9 mouse cellular contexts compared by ENCODE assay signal in genomic region chr2:32734933-32735332, GRCm38 (mm10). TPM values are rescaled to one million over a fixed set of nuclear protein-coding genes. Genes with fewer than 3 reads are reported as not detected.
A peak's percentile ranks its signal among the peaks of the same experiment; 100 is the strongest.
DNase-seq lines count a peak whose midpoint lies in the region; TF ChIP-seq lines count a peak whose summit lies in the region.
"Had no signal": no experiment of that assay in that cellular context is flagged by ENCODE, and none has a peak within 500 bp of the region (broad histone marks: within the 10 kb centered on the region; RNA-seq: fewer than 3 reads in every experiment).

No protein-coding gene starts in this region.

- 41% methylated on average over 4 of the region's 4 CpGs for WGBS in heart, embryonic 10.5 days

- H3K4me1 ChIP-seq in heart, embryonic 10.5 days, result peaks cover 63% of the 10 kb centered on the region

- no peak for TF ChIP-seq CTCF in layer of hippocampus, adult 2 months (conservative IDR thresholded peaks at IDR 0.05)

- peaks cover 7% of the 10 kb centered on the region; the same call in 1 of the 2 replicates for H3K36me3 ChIP-seq in heart, embryonic 10.5 days

- peaks cover 15% of the 10 kb centered on the region for H3K27me3 ChIP-seq in heart, embryonic 10.5 days (ENCODE audit: insufficient read depth, poor library complexity, severe bottlenecking)

- peak overlapping the region; percentile 51; the same call in 1 of the 2 replicates for H3K27ac ChIP-seq in layer of hippocampus, adult 2 months
- peak overlapping the region; percentile 43 for H3K27ac ChIP-seq in heart, embryonic 10.5 days

- H3K4me3 ChIP-seq in layer of hippocampus, adult 2 months, result no peak overlapping the region
- H3K4me3 ChIP-seq in heart, embryonic 10.5 days, result no peak overlapping the region

- no peaks in the 10 kb centered on the region for H3K9me3 ChIP-seq in heart, embryonic 10.5 days

- DNase-seq in layer of hippocampus, adult 2 months (ENCODE audit: low spot score in 2 of 2), result no peak
- no peak for DNase-seq in layer of hippocampus, adult 9-10 months (ENCODE audit: low spot score)
- DNase-seq in heart, embryonic 10.5 days (ENCODE audit: low spot score), result no peak
- peak; percentile 85 for DNase-seq in kidney, postnatal 10 days
- peak; percentile 88 for DNase-seq in lung, postnatal 10 days
- DNase-seq in B cell, adult 2 months, result no peak
- no peak for DNase-seq in embryo, embryonic 10 days (ENCODE audit: low spot score)
- DNase-seq in frontal cortex, postnatal 10 days (ENCODE audit: low spot score in 2 of 2), result no peak

RNA-seq across cellular contexts. Expression of gene 6330409D20Rik, which starts 5.9 kb away (rescaled TPM):
- total RNA-seq in layer of hippocampus, adult 2 months (2021), result 1 to 10 TPM; 1.4 to 2.9 TPM
- 0.28 TPM in 1 of 2 replicates, not detected in the other for polyA plus RNA-seq in heart, embryonic 10.5 days (2016; fragmentation: Nextera tagmentation; extraction: Ambion mirVana)
- total RNA-seq: hematopoietic stem cell, adult 5-6 weeks had no signal

RNA-seq across cellular contexts. Expression of gene Sh2d3c, which starts 14.1 kb away (rescaled TPM):
- 10 to 100 TPM; 18.9 to 20.1 TPM for total RNA-seq in layer of hippocampus, adult 2 months (2021)
- 34.8 and 35.4 TPM in 2 replicates for polyA plus RNA-seq in heart, embryonic 10.5 days (2016; fragmentation: Nextera tagmentation; extraction: Ambion mirVana)

RNA-seq across cellular contexts. Expression of gene Cdk9, which starts 22.1 kb away (rescaled TPM):
- 100 to 1,000 TPM; 115 to 121 TPM for total RNA-seq in layer of hippocampus, adult 2 months (2021)
- 89.1 and 115 TPM in 2 replicates for polyA plus RNA-seq in heart, embryonic 10.5 days (2016; fragmentation: Nextera tagmentation; extraction: Ambion mirVana)

RNA-seq across cellular contexts. Expression of gene Tor2a, which starts 22.1 kb away (rescaled TPM):
- 10 to 100 TPM; 30.3 to 32.3 TPM for total RNA-seq in layer of hippocampus, adult 2 months (2021)
- 46.2 and 57.2 TPM in 2 replicates for polyA plus RNA-seq in heart, embryonic 10.5 days (2016; fragmentation: Nextera tagmentation; extraction: Ambion mirVana)

RNA-seq across cellular contexts. Expression of gene Fpgs, which starts 31.0 kb away (rescaled TPM):
- 10 to 100 TPM; 10.7 to 14.6 TPM for total RNA-seq in layer of hippocampus, adult 2 months (2021)
- polyA plus RNA-seq in heart, embryonic 10.5 days (2016; fragmentation: Nextera tagmentation; extraction: Ambion mirVana), result 24.7 and 34.8 TPM in 2 replicates

Comparison
In these comparisons a context has a peak if more than half of its experiments do, and no peak if none do; other contexts are left out.
1. DNase-seq: peak in kidney, postnatal 10 days (single experiment) and lung, postnatal 10 days (single experiment); none in layer of hippocampus, adult 2 months (0 of 2), layer of hippocampus, adult 9-10 months (single experiment), heart, embryonic 10.5 days (single experiment), B cell, adult 2 months (0 of 2), embryo, embryonic 10 days (single experiment) and frontal cortex, postnatal 10 days (0 of 2).